Mouse (Mus musculus): ENCODE results near the gene Adarb2.

DNA sequence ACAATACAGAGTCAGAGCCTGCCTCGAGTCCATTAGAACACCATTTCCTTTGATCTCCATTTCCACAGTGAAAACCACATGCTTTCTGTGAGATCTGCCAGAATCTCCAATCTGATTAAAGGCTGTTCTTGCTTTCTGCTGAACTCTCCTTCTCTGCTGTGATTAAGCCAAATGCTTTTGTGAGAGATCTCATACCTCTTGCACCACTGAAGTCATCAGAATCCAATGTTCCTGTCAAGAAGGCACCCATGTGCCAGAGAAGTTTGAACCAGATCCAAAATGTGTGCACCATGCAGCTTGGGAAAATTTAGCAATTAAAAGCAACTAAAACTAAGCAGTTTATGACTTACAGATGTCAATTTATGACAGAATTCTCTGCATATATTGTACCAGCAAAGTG is 185.9 kb downstream of the Adarb2 start:
- TF ChIP-seq FLI1 (IDR thresholded peaks at IDR 0.05; ENCODE audit: low read length) (no peak), GATA1 (IDR thresholded peaks at IDR 0.05; ENCODE audit: borderline replicate concordance, low read length) (no peak)
